Mouse (Mus musculus): ENCODE results near the gene Calml4. TPM values are rescaled to one million over a fixed set of nuclear protein-coding genes. Genes with fewer than 3 reads are reported as not detected.

Gene Calml4
- polyA plus RNA-seq, 1 experiment from 2014 or later = 0.24 TPM

Other genes with a start within 250 kb of the Calml4 start
- gene Itga11, start 180.3 kb upstream of the Calml4 start, polyA plus RNA-seq (2014; fragmentation: Nextera tagmentation; extraction: Ambion mirVana) = 0.64 and 1.4 TPM in 2 replicates
- gene Fem1b, start 46.1 kb upstream of the Calml4 start, polyA plus RNA-seq (2014; fragmentation: Nextera tagmentation; extraction: Ambion mirVana) = 22.1 and 25.0 TPM in 2 replicates
- 17.9 and 21.0 TPM in 2 replicates for gene Cln6, start 19.3 kb upstream of the Calml4 start, polyA plus RNA-seq (2014; fragmentation: Nextera tagmentation; extraction: Ambion mirVana)
- gene Pias1, start 129.8 kb downstream of the Calml4 start, polyA plus RNA-seq (2014; fragmentation: Nextera tagmentation; extraction: Ambion mirVana) = 43.7 and 45.3 TPM in 2 replicates